Mouse (Mus musculus) CD4-positive naive resting alpha-beta T cell, adult 76 days (primary cell): Measurements from ENCODE around the gene Adamts8. TPM values are rescaled to one million over a fixed set of nuclear protein-coding genes. Genes with fewer than 3 reads are reported as not detected.

ENCODE experiments used
- total RNA-seq: library from RNA; stranded (reverse); gene quantifications from one replicate; pipeline ENCODE4 v1.2.4, GENCODE M21; 2023

The Adamts8 gene
- total RNA-seq, result not detected

GRCm38 (mm10) chr9:30942512-30943313 is at the start of gene Adamts8:
Adamts8 (plus strand) TSS chr9:30942562.

GRCm38 (mm10) chr9:30922197-30922894 is 20.0 kb upstream of the Adamts8 start, which contains the start of gene Adamts15:
Adamts15 (minus strand) TSS chr9:30922452.

Other genes starting within 250 kb of the Adamts8 start
- not detected for gene Adamts15, start 20.1 kb upstream of the Adamts8 start, total RNA-seq
- gene Zbtb44, start 88.1 kb downstream of the Adamts8 start, total RNA-seq, result 50.0 TPM
- 2.3 TPM for gene St14, start 189.3 kb downstream of the Adamts8 start, total RNA-seq